Mouse (Mus musculus): Measurements from ENCODE around the gene Srgap2.
A peak's percentile ranks its signal among the peaks of the same experiment; 100 is the strongest.

Gene Srgap2

DNA sequence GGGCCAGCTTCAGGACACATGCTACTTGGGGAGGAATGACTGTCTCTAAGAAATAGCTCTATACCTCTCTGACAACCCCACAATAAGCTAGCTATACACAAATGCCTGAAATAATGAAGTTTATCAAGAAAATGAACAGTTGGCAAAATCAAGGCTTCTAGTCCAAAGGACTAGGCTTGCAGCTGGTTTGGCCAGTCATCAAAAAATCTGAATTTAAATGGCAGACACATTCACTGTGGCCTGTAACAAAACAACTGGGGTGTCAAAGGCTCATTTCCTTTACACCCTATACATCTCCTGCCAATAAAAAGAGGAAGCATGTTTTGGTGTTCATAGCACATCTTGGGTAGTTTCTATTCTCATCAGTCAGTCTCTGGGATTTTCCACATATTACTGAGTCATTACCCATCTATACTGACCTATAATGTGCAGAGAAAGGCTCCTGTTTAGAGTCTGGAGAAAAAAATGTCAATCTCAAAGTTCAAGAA lies 53.5 kb downstream of the Srgap2 start:
- no peak for DNase-seq (ENCODE audit: low spot score)

DNA sequence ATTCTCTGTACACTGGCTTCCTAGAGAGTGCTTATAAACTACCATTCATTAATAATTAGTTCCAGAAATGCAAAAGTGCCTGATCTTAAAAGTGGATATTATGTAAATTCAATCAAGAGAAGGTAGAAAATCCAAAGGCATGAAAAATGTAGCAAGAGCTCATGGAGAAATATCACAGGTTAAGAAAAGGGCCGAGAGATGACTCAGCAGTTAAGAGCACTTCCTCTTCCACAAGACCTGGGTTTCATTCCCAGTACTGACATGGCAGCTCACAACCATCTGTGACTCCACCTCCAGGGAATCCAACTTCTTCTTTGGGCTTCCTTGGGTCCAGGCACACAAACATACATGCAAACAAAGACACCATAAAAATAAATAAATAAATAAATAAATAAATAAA lies 56.6 kb downstream of the Srgap2 start:
- DNase-seq (ENCODE audit: low spot score), result peak; percentile 34

DNA sequence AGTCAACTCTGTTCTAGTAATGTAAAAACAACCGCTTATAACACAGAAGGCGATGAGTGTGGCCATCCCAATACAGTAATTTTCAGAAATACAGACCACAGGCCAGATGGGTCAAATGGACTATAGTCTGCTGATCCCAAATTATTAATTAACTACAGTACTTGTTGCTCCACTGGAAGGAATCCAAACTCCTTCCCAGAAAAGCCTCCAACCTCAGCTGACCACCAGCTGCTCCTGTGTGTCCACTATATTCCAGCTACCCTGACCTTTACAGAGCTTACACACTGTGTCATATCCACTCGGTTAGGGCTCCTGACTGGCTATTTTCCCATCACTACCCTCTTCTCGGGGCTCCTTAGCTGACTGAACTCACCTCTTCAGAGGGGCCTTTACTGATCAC lies 61.3 kb downstream of the Srgap2 start:
- DNase-seq (ENCODE audit: low spot score), result no peak

DNA sequence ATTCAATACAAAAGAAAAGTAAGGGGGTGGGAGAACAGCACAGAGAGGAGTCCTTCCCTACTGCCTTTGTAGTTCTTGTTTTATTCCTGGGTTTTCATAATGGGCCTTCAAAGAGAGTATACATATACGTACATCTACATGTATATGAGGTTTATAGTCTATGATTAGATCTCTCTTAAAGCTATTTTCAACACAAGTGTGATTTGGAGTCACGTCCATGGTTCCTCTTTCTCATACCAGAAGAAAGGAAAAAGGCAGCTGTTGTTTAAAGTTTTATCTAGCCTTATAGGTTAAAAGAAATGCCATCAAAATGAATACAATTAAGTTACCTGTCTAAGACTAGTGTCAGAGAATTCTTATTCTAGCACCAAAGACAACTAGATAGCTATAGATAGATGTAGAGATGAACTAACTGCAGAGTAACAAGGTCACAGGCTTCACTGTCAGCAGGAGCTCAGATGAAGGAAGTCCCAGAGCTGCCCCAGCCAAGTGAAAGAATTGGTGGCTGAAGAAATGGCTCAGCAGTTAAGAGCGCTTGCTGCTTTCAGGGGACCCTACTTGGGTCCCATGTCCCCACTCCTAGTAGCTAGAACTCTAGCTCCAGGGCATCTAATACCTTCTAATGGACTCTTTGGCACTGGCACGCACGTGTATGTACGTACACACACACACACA lies 63.1 kb downstream of the Srgap2 start:
- no peak for DNase-seq (ENCODE audit: low spot score)

DNA sequence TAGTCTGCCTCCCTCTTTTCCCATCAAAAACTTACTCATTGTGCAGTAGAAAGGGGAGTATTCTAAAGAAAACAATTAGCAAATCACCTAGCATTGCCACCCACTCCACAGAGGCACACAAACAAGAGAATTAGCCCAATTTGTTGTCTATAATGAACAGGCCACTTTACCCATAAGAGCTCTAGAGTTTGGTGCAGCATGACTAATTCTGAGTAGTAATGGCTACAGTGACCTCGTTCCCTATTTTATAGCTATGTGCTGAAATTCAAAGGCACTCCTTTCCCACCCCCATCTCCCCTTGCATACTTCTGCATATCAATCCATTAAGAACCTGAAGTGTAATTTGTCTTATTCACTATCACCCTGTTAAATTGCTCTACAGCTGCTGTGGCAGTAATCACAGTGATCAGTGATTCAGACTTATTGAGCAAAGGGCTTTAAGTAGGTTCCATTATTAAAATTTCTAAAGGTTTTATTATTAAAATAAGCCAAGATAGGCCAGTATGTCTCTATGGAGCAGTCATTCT lies 64.5 kb downstream of the Srgap2 start:
- DNase-seq (ENCODE audit: low spot score), result no peak

DNA sequence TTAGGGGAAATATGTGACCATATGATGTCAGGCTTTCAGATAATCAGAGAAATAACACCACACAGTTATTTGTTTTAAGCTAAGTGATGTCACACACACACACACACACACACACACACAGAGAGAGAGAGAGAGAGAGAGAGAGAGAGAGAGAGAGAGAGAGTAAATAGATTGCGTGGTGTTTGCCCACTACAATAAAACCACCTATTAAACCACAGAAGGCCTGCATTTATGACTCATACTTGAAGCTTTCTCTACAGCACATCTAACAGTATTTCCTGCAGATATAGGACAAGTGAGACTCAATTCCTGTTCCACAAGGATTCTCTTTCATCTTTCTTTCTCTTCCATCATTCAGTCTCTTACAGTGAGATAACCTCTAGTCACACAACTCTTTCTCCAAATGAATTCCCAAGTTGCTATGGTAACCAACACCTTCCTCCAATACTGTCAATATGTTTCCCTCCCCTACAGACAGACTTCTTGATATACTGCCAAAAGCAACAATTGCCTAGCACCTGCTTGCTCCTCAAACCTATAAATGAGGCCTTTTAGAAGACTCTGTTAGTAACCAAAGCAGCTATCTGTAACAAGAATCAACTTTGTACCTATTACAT lies 66.1 kb downstream of the Srgap2 start:
- no peak for DNase-seq (ENCODE audit: low spot score)

DNA sequence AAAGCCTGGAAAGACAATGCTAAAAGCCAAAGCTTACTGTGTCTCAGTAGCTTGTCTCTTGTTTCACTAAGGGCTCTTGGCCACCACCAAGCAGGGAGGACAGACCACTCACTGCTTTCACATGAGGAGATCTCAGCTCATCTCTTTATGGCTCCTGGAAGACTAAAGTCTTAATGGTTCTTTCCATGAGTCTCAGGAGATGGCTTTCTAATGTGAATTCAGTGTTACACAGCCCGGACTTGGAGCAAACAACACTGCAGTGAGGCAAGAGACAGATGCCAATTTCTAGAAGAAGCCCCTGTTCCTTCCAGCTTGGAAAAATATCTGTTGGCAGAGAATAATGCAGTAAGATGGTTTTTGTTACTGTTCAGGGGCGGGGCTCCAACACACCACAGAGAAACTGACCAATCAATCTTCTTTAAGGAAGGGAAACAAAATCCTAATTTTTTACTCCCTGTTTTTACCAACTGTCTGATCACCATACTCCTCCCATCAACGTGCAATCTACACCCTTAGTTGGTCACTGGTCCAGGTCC lies 71.7 kb downstream of the Srgap2 start:
- DNase-seq (ENCODE audit: low spot score), result no peak

DNA sequence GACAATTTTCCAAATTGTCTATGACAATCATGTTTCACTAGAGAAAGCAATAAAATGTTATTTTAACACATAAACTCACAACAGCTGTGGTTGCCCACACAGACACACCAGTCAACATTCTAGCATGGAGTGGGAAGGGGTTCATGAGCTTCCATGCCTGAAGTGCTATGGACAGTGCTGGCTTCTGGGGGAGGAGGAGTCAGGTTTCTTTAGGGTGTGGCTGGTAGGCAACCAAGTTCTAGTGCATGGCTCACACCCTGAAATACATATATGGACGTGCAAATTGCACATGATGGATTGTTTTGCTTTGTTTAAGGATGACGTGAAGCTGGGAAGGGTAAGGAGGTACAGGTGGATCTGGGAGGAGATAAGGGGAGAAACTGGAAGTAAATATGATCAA lies 72.8 kb downstream of the Srgap2 start:
- DNase-seq (ENCODE audit: low spot score), result no peak

DNA sequence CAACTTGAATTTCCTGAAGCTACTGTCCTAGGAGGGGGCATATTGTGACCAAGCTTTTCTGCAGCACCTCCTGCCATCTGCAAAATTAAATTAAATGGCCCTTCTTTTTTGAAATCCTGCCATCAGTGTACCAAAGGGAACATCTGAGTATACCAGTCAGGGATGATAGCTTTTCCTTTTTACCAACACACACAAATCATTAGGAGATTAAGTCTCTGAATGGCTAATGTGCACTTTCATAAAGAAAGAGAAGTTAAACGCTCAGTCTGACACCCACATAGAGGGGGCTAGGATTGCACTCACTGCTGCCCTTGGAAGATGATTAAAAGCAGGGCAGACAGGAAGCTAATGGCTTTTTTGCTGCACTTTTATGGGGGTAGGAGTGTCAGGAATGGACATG lies 73.8 kb downstream of the Srgap2 start:
- no peak for DNase-seq (ENCODE audit: low spot score)

DNA sequence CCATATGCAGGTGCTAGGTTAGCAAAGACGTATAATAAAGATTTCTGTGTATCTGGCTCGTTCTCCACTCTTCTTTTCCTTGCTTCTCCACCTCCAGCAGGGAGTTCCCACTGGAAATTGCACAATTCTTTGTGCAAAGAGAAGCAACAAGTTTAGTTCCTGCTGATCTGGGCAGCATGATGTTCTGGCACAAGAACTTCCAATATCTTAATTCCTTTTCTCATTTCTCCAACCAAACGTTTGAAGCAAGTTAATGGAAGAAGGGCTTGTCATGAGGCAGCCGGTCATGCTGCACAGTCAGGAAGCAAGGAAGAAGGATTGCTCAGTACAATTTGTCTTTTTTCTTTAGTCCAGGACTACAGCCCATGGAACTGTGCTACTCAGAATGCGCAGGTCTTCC lies 78.8 kb downstream of the Srgap2 start:
- no peak for DNase-seq (ENCODE audit: low spot score)

DNA sequence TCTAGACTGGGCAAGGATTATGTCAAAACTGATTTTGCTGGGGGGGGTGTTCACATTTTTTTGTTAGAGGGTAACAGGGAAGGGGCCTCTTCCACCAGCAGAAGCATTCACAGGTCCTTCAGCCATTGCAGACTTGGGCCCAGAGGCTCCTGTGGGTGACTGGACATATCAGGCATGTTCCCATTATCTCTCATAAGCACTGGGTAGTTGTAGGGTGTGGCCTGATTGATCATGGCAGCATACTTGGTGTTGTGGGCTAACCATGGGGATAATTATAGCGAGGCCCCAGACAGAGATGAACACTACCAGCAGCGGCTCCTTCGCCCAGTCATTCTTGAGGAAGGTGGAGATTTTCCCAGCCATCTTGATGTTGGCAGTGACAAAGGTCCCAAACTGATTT lies 79.8 kb downstream of the Srgap2 start:
- DNase-seq (ENCODE audit: low spot score), result peak; percentile 84

DNA sequence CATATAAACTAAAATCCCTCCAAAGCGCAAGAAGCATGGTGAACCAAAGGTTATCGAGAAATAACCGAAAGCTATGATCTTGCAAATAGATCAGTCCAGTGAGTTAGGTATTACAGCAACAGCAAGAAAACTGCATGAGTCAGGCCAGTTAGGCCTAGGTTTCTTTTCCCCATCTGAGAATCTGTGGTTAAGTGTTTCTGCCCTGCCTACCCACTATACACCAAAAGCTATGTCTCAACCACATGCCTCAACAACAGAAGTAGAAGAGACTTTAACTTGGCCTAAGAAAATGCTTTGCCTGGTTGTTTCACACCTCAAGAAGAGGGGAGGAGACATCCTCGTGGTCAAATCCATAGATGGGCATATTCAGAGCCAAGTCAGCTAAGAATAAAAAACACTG lies 80.6 kb downstream of the Srgap2 start:
- peak; percentile 15 for DNase-seq (ENCODE audit: low spot score)

DNA sequence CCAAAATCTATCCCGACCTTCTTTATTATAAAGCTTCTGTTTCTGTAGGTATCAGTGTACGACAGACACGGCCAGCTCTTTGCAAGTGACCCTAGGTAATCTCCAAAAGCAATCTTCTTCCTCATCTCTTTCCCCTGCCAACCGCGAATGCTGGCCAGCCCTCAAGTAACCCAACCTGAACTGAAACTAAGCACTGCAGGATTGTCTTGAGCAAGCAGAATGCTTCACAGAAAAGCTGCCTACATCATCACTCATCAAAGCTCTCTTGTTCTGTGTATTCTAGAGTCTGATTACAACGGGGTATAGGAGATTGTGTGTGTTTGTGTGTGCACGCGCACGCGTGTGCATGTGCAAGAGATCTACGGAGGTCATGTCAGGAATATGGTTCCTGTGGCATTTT lies 88.6 kb downstream of the Srgap2 start:
- no peak for DNase-seq (ENCODE audit: low spot score)

DNA sequence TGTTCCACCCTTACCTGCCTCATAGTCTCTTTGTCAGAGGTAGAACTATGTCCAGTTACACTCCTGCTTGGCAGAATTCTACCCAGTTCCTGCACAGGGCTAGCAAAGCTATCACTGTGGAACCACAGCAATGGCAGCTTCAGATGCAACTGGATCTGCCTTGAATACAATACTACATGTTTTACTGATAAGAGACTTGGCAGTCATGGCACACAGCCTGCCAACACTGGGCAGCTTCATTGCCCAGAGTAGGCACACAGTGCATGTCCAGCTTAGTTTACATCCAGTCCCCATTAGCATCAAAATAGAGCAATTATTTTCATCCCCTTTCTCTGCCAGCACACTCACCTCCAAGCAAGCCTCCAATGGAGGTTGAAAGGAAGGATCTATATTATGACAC lies 89.2 kb downstream of the Srgap2 start:
- no peak for DNase-seq (ENCODE audit: low spot score)

DNA sequence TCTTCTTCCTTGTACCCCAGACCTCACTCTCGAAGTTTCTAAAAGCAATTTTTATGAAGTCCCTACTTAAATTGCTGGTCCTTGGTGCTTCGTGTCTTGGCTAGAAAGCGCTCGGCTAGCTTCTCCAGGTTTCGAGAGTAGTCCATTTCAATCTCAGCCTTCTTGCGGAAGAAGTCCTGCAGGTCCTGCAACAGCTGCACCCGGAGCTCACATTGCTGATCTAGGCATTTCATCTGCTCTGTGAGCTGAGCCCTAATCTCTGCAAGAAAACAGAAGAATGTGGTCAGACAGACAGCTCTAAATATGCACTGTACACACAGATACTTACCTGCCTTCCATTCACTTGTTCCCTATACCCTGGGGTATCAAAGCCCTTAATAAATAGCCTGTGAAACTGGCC lies 90.5 kb downstream of the Srgap2 start:
- DNase-seq (ENCODE audit: low spot score), result no peak

DNA sequence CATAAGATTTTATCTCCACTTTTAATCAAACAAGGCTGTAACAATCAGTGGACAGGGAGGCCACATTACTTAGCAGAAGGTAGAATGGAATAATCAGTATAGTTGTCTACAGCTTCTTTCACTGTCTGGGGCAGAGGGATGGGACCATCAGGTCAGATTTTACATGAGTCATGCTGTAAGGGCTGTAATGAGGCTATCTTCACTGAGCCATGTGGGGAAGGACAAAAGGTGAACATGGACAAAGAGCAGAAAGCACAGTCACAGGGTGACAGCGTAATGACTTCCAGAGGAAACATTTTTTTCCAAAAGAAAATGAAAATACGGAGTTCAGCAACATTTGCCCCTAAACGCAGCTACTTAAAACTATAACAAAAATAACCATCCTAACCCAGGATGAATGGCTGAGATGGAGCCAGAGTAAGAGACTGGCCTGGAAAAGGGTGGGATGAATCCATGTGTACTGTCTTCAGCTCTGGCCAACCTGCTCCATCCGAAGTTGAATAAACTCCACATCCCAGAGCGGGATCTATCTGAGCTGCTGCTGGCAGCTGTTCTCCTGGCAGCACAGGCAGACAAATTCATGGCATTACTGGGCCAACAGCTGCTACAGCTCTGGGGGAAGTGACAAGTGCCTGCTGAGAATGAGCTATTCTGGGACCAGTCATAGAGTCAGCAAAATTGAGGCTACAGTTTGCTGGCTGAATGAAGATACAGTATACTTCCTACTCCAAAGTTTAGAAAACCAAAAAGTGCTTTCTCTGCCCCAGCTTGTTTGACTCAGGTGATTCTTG lies 95.5 kb downstream of the Srgap2 start:
- no peak for DNase-seq (ENCODE audit: low spot score)

DNA sequence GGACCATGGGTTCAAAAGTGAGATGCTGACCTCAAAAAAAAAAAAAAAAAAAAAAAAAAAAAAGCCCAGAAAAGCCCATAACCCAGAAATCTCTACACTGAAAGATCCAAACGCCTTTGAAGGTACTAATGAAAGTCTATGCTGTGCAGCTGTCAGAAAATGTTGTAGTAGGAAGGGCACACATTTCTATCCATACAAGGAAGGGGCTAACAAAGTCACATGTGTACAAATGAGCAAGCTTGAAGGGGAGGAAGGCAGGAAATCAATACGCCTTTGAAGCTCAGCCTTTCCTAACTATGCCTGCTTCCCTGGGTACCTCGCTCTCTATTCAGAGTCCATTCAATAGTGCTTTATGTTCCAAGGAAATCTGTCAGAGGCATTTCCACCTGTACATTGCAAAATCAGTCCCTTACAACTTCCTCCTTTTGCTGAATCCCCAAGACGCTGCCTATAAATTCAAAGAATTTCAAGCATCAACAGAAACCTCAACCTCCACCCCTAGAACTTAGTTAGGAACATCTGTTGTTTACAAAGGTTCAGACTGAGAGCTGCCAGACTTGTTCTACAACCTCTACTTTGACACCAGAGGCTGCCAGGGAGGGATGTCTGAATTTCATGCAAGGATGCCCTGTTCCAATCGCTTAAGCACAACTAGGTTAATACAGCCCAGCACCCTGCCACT lies 99.9 kb downstream of the Srgap2 start:
- DNase-seq (ENCODE audit: low spot score), result no peak

DNA sequence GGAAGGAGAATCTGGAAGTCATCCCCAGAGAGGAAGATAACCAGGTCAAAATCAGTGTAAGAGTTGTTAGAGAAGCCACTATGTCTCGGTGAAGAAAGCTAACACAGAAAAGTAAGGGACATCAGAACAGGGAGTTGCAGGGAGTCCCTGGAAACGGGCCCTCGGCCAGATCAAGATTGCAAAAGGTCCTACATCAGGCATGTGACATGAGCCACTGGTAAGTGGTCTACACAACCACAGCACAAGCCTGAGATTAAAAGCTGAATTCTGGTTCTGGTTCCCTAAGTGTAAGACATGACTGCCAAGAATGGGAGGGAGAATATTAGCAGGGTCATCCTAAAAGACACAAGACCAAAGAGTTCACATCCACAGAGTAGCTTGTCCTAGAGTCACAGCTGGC lies 104.1 kb downstream of the Srgap2 start:
- no peak for DNase-seq (ENCODE audit: low spot score)

DNA sequence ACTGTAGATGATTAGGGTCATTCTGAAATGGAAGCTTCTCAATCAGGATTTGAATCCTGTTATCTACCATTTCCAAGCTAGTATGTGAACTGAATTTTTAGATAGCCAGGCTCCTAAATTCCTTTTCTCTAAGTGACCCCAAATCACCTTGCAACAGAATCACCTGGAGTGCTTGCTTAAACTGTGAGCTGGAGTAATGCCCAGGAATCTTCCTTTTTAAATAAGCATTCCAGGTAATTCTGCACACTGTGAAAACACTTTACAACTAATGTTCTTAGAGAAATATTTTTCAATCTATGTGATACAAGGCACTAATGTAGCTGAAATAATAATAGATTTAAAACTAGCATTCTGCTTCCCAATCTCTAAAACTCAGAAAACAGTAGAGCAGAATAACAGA lies 106.0 kb downstream of the Srgap2 start:
- no peak for DNase-seq (ENCODE audit: low spot score)

DNA sequence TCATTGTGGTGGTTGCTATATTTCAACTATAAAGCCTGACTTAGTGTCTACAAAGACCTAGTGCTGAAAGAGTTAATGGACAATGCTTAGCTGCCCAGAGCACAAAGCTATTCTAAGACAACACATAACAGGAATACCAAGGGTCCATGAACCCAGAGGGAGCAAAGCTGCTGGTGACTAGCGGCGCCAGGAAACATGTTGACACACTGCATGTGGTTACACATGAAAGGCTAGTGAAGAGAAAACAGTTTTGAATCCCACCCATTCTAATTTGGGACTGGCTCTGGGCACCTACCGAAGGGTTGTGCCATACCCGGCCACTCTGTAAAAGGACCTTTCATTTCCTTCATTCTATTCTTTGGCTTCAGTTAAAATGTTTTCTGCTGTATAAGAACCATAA lies 106.5 kb downstream of the Srgap2 start:
- no peak for DNase-seq (ENCODE audit: low spot score)

DNA sequence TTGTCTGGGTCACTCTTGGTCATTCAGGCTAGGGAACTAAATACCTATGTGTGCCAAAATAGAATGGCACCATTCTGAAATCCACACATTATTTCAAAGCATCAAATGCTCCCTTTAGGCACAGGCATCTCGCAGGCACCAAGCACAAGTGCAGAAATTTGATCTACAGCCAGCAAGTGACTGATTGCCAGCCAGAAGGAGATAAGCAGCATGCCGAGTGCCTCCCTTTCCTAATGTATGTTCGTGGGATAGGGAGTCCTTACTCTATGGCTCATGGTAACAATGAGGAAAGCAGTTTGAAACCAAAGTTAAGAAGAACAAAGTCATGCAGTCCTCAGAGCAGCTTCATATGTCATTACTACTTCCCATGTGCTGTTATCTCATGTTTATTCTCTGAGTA lies 107.8 kb downstream of the Srgap2 start:
- no peak for DNase-seq (ENCODE audit: low spot score)

Measured in c-Kit-positive CD71-positive TER-119-positive erythroid progenitor cells, embryonic 14.5 days (primary cell).